ENCODE assay signal across 21 mouse cellular contexts in genomic region chr15:82821657-82822056, GRCm38 (mm10). TPM values are rescaled to one million over a fixed set of nuclear protein-coding genes. Genes with fewer than 3 reads are reported as not detected.
"Had no signal": no experiment of that assay in that cellular context is flagged by ENCODE, and none has a peak within 500 bp of the region (broad histone marks: within the 10 kb centered on the region; RNA-seq: fewer than 3 reads in every experiment).

No protein-coding gene starts in this region.

- H3K4me2 ChIP-seq: kidney, embryonic 15.5 days; liver, embryonic 11.5 days; liver, embryonic 15.5 days; neural tube, embryonic 12.5 days had no signal

- H3K27ac ChIP-seq: kidney, embryonic 15.5 days; left cerebral cortex, adult 2 months; limb, embryonic 10.5 days; liver, embryonic 15.5 days; neural tube, embryonic 12.5 days had no signal

- H3K4me3 ChIP-seq: kidney, embryonic 15.5 days; left cerebral cortex, adult 2 months; limb, embryonic 10.5 days; liver, embryonic 15.5 days; neural tube, embryonic 12.5 days had no signal

- H3K9ac ChIP-seq: kidney, embryonic 15.5 days; liver, embryonic 15.5 days; neural tube, embryonic 12.5 days had no signal

- DNase-seq: kidney, adult 2 months; kidney, postnatal 14 days; midbrain, embryonic 14.5 days; retina, postnatal 1 day; right cerebral cortex, postnatal 4 days; spleen, adult 18-20 months; thymus, adult 18-20 months; thymus, postnatal 14 days had no signal

- H3K4me1 ChIP-seq: limb, embryonic 10.5 days; liver, embryonic 15.5 days; neural tube, embryonic 12.5 days had no signal

- ATAC-seq: intestine, embryonic 16.5 days had no signal

- H3K27me3 ChIP-seq: kidney, embryonic 15.5 days; liver, embryonic 15.5 days; neural tube, embryonic 12.5 days had no signal

- H3K9me3 ChIP-seq: kidney, embryonic 15.5 days; limb, embryonic 10.5 days; liver, embryonic 15.5 days; neural tube, embryonic 12.5 days had no signal

RNA-seq across cellular contexts. Expression of gene Cyp2d26, which starts 27.6 kb away (rescaled TPM):
- total RNA-seq: layer of hippocampus, adult 8-10 months; layer of hippocampus, postnatal 14 days; left cerebral cortex, adult 2 months; left cerebral cortex, postnatal 14 days; megakaryocyte-erythroid progenitor cell, adult 5-6 weeks; monocyte, adult 5-6 weeks had no signal
- polyA plus RNA-seq: limb, embryonic 10.5 days; neural tube, embryonic 12.5 days had no signal

RNA-seq across cellular contexts. Expression of gene Cyp2d40, which starts 57.7 kb away (rescaled TPM):
- total RNA-seq: layer of hippocampus, adult 8-10 months; layer of hippocampus, postnatal 14 days; left cerebral cortex, adult 2 months; left cerebral cortex, postnatal 14 days; megakaryocyte-erythroid progenitor cell, adult 5-6 weeks; monocyte, adult 5-6 weeks had no signal
- polyA plus RNA-seq: kidney, embryonic 15.5 days; limb, embryonic 10.5 days; liver, embryonic 11.5 days; midbrain, embryonic 14.5 days; neural tube, embryonic 12.5 days; stomach, embryonic 14.5 days had no signal
